Mouse (Mus musculus) midbrain, embryonic 14.5 days (tissue): ENCODE measurements around the gene Mast3. TPM values are rescaled to one million over a fixed set of nuclear protein-coding genes. Genes with fewer than 3 reads are reported as not detected.

ENCODE experiments used
- ATAC-seq: fragments of 200-750 bp; cut with Nextera tagmentation; 2 replicates; pipeline ENCODE4 v1.8.0; 2017; ENCODE audit warnings: moderate number of reproducible peaks, moderate library complexity; ENCODE audit not compliant: low FRiP score, low TSS enrichment
- DNase-seq: peaks from one replicate; pipeline ENCODE4 v3.0.0-alpha.2; 2015
- H3K27ac ChIP-seq: fragments of 300-500 bp; sonication (generic); replicated peaks from 2 replicates; pipeline ENCODE4 v1.5.1; 2014; ENCODE audit warnings: mild to moderate bottlenecking, low read depth, low read length, moderate library complexity
- H3K27me3 ChIP-seq: fragments of 300-500 bp; sonication (generic); 2 replicates; pipeline ENCODE4 v1.6.1; 2014; ENCODE audit warnings: low read length, control low read depth, mixed read lengths; ENCODE audit not compliant: control insufficient read depth, insufficient read depth
- H3K36me3 ChIP-seq: fragments of 300-500 bp; sonication (generic); 2 replicates; pipeline ENCODE4 v1.6.1; 2014; ENCODE audit warnings: low read length, control low read depth; ENCODE audit not compliant: control insufficient read depth, insufficient read depth
- H3K4me1 ChIP-seq: fragments of 300-500 bp; sonication (generic); 2 replicates; pipeline ENCODE4 v1.6.1; 2014; ENCODE audit warnings: mild to moderate bottlenecking, antibody characterized with exemption, low read length, control low read depth; ENCODE audit not compliant: control insufficient read depth, insufficient read depth
- H3K4me2 ChIP-seq: fragments of 300-500 bp; sonication (generic); 2 replicates; pipeline ENCODE4 v1.6.1; 2014; ENCODE audit warnings: mild to moderate bottlenecking, low read length, moderate library complexity
- H3K4me3 ChIP-seq: fragments of 300-500 bp; sonication (generic); replicated peaks from 2 replicates; pipeline ENCODE4 v1.5.1; 2014; ENCODE audit warnings: low read depth, low read length
- H3K9ac ChIP-seq: fragments of 300-500 bp; sonication (generic); replicated peaks from 2 replicates; pipeline ENCODE4 v1.6.1; 2014; ENCODE audit warnings: mild to moderate bottlenecking, low read length, moderate library complexity
- H3K9me3 ChIP-seq: fragments of 300-500 bp; sonication (generic); 2 replicates; pipeline ENCODE4 v1.6.1; 2016; ENCODE audit warnings: low read length, control low read depth, mixed read lengths; ENCODE audit not compliant: control insufficient read depth
- WGBS: fragments of 180-500 bp; shearing (Covaris S2); extraction: QIAGEN DNeasy Blood & Tissue Kit; methylation state at CpG from one replicate; pipeline ENCODE4 v1.1.7; 2014; 5-methylcytosine and 5-hydroxymethylcytosine counted together
- microRNA-seq: library from miRNA; unstranded; fragments of <30 nt; microRNA quantifications from one replicate; pipeline ENCODE4, GENCODE M21; 2016
- polyA plus RNA-seq: library from polyadenylated mRNA; unstranded; fragments of >200 nt; fragmentation: Nextera tagmentation; extraction: Ambion mirVana; gene quantifications from 2 replicates; pipeline ENCODE4 v1.2.1, GENCODE M21; 2014

Mast3 gene
- polyA plus RNA-seq, 1 experiment from 2014 or later, result 24.3 TPM

DNA sequence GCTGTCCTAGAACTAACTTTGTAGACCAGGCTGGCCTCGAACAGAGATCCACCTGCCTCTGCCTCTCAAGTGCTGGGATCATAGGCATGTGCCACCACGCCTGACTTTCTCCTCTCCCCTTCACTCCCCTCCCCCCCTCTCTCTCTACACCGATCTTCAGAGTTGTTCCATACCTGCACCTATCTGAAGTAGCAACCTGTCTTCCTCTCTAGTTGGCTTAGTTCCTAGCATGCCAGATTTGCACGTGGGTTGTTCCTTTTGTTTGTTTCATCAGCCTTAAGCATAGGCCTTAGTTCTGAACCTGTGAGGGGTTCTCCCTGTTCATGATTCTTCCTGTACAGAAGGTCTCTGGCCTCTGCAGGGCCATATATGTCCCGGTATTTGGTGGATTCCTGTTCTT, 67.1 kb downstream of the Mast3 start:
- H3K36me3 ChIP-seq, result no peaks in the 10 kb centered on the region
- WGBS, result 72% methylated on average over 5 of the region's 5 CpGs
- no peaks in the 10 kb centered on the region for H3K4me1 ChIP-seq
- H3K9ac ChIP-seq, result no peak overlapping the region
- H3K27ac ChIP-seq, result no peak overlapping the region
- ATAC-seq (no peak), DNase-seq (no peak)
- H3K9me3 ChIP-seq, result no peaks in the 10 kb centered on the region
- H3K27me3 ChIP-seq, result peaks cover 6% of the 10 kb centered on the region; the same call in 1 of the 2 replicates
- H3K4me3 ChIP-seq, result no peak overlapping the region
- no peak overlapping the region for H3K4me2 ChIP-seq

- H3K4me2 ChIP-seq, result no peak overlapping the region
- no peak for DNase-seq
- ATAC-seq, result no peak
- H3K36me3 ChIP-seq, result no peaks in the 10 kb centered on the region
- peaks cover 23% of the 10 kb centered on the region for H3K27me3 ChIP-seq
- H3K4me1 ChIP-seq, result no peaks in the 10 kb centered on the region
- no peaks in the 10 kb centered on the region for H3K9me3 ChIP-seq
- WGBS, result 83% methylated on average over 4 of the region's 4 CpGs
- no peak overlapping the region for H3K9ac ChIP-seq
- H3K27ac ChIP-seq, result no peak overlapping the region
- no peak overlapping the region for H3K4me3 ChIP-seq
These were observed 73.9 kb downstream of the Mast3 start for GRCm38 (mm10) chr8:70730956-70731355.

DNA sequence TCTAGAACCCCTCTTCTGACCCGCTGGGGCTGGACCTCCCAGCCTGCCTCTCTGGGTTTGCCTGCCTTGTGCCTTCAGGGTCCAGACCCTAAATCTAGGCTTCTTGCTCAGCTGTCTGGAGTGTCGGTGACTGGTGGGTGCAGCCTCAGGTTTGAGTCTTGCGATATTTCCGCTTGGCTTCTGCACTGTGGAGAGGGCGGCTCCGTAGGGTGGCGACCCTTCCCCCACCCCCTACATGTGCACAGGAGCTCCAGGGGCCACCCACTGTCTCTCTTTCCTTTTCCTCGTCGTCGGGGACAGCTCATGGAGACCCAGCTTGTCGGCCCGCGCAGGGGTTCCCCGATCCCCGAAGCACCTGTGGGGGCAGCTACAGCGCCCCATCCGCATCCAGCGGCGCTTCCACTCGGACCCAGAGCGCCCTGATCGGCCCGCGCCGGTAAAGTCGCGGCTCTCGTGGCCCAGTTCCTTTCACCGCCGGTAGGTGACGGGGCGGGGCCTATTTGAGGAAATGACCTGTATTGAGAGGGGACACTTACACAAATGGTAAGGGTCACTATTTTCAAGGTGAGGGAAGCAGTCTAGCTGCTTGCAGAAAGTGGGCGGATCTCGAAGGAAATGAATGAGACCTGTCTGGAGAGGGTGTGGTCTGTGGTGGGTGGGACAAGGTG, 74.9 kb downstream of the Mast3 start:
- peak overlapping the region; percentile 38 for H3K4me2 ChIP-seq
- DNase-seq, result no peak
- WGBS, result 6% methylated on average over 34 of the region's 34 CpGs
- ATAC-seq, result no peak
- H3K4me1 ChIP-seq, result no peaks in the 10 kb centered on the region
- H3K36me3 ChIP-seq, result no peaks in the 10 kb centered on the region
- no peaks in the 10 kb centered on the region for H3K9me3 ChIP-seq
- H3K27me3 ChIP-seq, result peaks cover 23% of the 10 kb centered on the region
- H3K9ac ChIP-seq, result 0 out of 2 replicates have a peak overlapping the region, but pooled peaks have one; percentile 12
- H3K27ac ChIP-seq, result no peak overlapping the region
- no peak overlapping the region for H3K4me3 ChIP-seq

Small RNAs within 50 kb of the gene (microRNA-seq; reads per million reads assigned to microRNA genes)
- gene Mir7240, result 0.44 reads per million

Other genes with a start within 250 kb of the Mast3 start
- gene Isyna1, start 210.7 kb downstream of the Mast3 start, polyA plus RNA-seq, result 91.9 and 101 TPM in 2 replicates
- 172 and 213 TPM in 2 replicates for gene Ssbp4, start 196.2 kb downstream of the Mast3 start, polyA plus RNA-seq
- 0.34 and 1.1 TPM in 2 replicates for gene Lrrc25, start 188.9 kb downstream of the Mast3 start, polyA plus RNA-seq
- 0.16 and 0.20 TPM in 2 replicates for gene Gdf15, start 172.6 kb downstream of the Mast3 start, polyA plus RNA-seq
- 86.9 and 95.8 TPM in 2 replicates for gene Pgpep1, start 144.7 kb downstream of the Mast3 start, polyA plus RNA-seq
- gene Lsm4, start 131.8 kb downstream of the Mast3 start, polyA plus RNA-seq, result 175 and 201 TPM in 2 replicates
- 104 and 119 TPM in 2 replicates for gene Jund, start 106.1 kb downstream of the Mast3 start, polyA plus RNA-seq
- 0.05 TPM in 2 replicates for gene Iqcn, start 101.6 kb downstream of the Mast3 start, polyA plus RNA-seq
- not detected in 2 replicates for gene Gm3336, start 86.5 kb downstream of the Mast3 start, polyA plus RNA-seq
- 0.24 TPM in 1 of 2 replicates, not detected in the other for gene Pde4c, start 81.3 kb downstream of the Mast3 start, polyA plus RNA-seq
- 407 and 464 TPM in 2 replicates for gene Rab3a, start 50.4 kb downstream of the Mast3 start, polyA plus RNA-seq
- gene Mpv17l2, start 44.1 kb downstream of the Mast3 start, polyA plus RNA-seq, result 37.1 and 39.0 TPM in 2 replicates
- 79.2 and 84.7 TPM in 2 replicates for gene Pik3r2, start 28.3 kb downstream of the Mast3 start, polyA plus RNA-seq
- gene Il12rb1, start 3.4 kb upstream of the Mast3 start, polyA plus RNA-seq, result 0.45 TPM in 1 of 2 replicates, not detected in the other
- 7.1 and 7.5 TPM in 2 replicates for gene Arrdc2, start 34.7 kb upstream of the Mast3 start, polyA plus RNA-seq
- 13.3 and 16.0 TPM in 2 replicates for gene Kcnn1, start 58.2 kb upstream of the Mast3 start, polyA plus RNA-seq
- 149 and 178 TPM in 2 replicates for gene Ccdc124, start 68.9 kb upstream of the Mast3 start, polyA plus RNA-seq
- 0.40 and 0.96 TPM in 2 replicates for gene Slc5a5, start 87.7 kb upstream of the Mast3 start, polyA plus RNA-seq
- 2,701 and 2,857 TPM in 2 replicates for gene Rpl18a, start 92.4 kb upstream of the Mast3 start, polyA plus RNA-seq
- 46.5 and 54.0 TPM in 2 replicates for gene Map1s, start 100.9 kb upstream of the Mast3 start, polyA plus RNA-seq